Mouse (Mus musculus): ENCODE results near the gene Tnfrsf26. TPM values are rescaled to one million over a fixed set of nuclear protein-coding genes. Genes with fewer than 3 reads are reported as not detected.
A peak's percentile ranks its signal among the peaks of the same experiment; 100 is the strongest.

Gene Tnfrsf26
- polyA plus RNA-seq, 1 experiment from 2014 or later: 0.27 TPM

DNA sequence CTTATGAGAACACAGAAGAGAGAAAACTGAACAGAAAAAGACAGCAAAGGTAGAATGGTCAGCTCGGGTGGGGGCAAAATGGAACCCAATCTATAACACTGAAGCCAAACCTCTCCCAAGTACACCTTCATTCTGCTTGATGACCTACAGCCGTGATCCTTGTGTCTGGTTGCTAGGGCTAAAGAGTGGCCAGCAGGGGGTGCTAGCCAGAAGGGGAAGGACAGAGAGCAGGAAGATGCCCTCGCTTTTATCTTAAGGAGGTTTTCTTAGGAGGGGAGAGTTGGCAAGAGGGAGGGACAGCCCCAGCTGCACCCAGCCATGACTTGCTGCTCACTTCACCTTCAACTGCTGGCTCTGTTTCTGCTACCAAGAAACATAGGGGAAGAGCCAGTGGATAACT is 44.6 kb downstream of the Tnfrsf26 start:
- no peak overlapping the region for H3K4me2 ChIP-seq (ENCODE audit: low read depth)
- H3K9me3 ChIP-seq (ENCODE audit: control insufficient read depth, low read length): no peaks in the 10 kb centered on the region
- no peaks in the 10 kb centered on the region for H3K27me3 ChIP-seq (ENCODE audit: control insufficient read depth, insufficient read depth, low read length)
- no peak overlapping the region for H3K4me3 ChIP-seq (ENCODE audit: low read depth, low read length)
- ATAC-seq (ENCODE audit: insufficient read depth, low FRiP score, low TSS enrichment): no peak
- H3K4me1 ChIP-seq (ENCODE audit: control insufficient read depth, insufficient read depth, low read length): no peaks in the 10 kb centered on the region
- 66% methylated on average over 3 of the region's 3 CpGs for WGBS
- no peak overlapping the region for H3K9ac ChIP-seq (ENCODE audit: low read length)
- H3K36me3 ChIP-seq (ENCODE audit: control insufficient read depth, insufficient read depth, low read length): peaks cover 28% of the 10 kb centered on the region
- no peak overlapping the region for H3K27ac ChIP-seq (ENCODE audit: low read depth, low read length)
- DNase-seq (ENCODE audit: low spot score): peak; percentile 72

DNA sequence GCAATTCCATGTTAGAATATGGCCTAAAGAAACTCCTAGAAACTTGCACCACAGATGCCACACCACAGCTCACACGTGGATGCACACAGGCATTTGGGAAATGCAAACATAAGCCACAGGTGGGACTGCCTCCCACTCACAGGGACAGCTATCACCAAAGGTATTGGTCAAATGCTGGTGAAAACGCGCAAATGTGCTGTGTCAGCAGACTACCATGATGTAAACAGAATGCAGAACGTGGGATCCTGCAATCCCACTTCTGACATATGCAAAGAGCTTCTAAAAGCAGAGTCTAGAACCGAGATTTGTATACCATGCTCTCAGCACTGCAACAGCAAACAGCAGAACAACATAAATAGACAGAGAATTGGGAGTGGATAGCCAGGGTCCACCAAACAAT is 45.5 kb downstream of the Tnfrsf26 start:
- Histone ChIP-seq H3K4me3 (ENCODE audit: low read depth, low read length) (no peak overlapping the region), H3K27me3 (ENCODE audit: control insufficient read depth, insufficient read depth, low read length) (no peaks in the 10 kb centered on the region), H3K36me3 (ENCODE audit: control insufficient read depth, insufficient read depth, low read length) (peaks cover 24% of the 10 kb centered on the region), H3K27ac (ENCODE audit: low read depth, low read length) (no peak overlapping the region), H3K9me3 (ENCODE audit: control insufficient read depth, low read length) (no peaks in the 10 kb centered on the region), H3K4me1 (ENCODE audit: control insufficient read depth, insufficient read depth, low read length) (no peaks in the 10 kb centered on the region), H3K9ac (ENCODE audit: low read length) (no peak overlapping the region), H3K4me2 (ENCODE audit: low read depth) (no peak overlapping the region)
- ATAC-seq (ENCODE audit: insufficient read depth, low FRiP score, low TSS enrichment) (no peak), DNase-seq (ENCODE audit: low spot score) (no peak)
- 93% methylated on average over 5 of the region's 5 CpGs for WGBS

DNA sequence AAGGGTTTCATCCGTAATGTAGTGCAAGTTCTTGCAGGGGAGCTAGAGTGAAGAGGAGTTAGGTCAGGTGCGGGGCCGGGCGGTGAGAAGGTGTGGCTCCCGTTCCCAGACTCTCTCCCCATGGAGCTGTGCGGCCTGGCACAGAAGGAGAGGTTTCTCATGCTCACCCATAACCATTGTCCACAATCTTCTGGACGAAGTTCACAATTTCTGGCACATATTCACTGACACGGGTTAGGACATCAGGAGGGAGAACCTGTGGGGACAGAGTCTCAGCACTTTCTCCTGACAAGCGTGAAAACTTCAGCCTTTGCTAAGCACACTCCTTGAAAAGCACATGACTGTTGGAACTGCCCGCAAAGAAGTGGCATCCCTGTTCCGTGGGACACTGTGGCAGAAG is 52.8 kb downstream of the Tnfrsf26 start:
- Histone ChIP-seq H3K27me3 (ENCODE audit: control insufficient read depth, insufficient read depth, low read length) (no peaks in the 10 kb centered on the region), H3K9ac (ENCODE audit: low read length) (no peak overlapping the region), H3K4me3 (ENCODE audit: low read depth, low read length) (no peak overlapping the region), H3K27ac (ENCODE audit: low read depth, low read length) (no peak overlapping the region), H3K4me2 (ENCODE audit: low read depth) (no peak overlapping the region), H3K9me3 (ENCODE audit: control insufficient read depth, low read length) (no peaks in the 10 kb centered on the region), H3K4me1 (ENCODE audit: control insufficient read depth, insufficient read depth, low read length) (no peaks in the 10 kb centered on the region), H3K36me3 (ENCODE audit: control insufficient read depth, insufficient read depth, low read length) (peaks cover 12% of the 10 kb centered on the region)
- DNase-seq (ENCODE audit: low spot score) (no peak), ATAC-seq (ENCODE audit: insufficient read depth, low FRiP score, low TSS enrichment) (no peak)
- WGBS: 92% methylated on average over 11 of the region's 11 CpGs

DNA sequence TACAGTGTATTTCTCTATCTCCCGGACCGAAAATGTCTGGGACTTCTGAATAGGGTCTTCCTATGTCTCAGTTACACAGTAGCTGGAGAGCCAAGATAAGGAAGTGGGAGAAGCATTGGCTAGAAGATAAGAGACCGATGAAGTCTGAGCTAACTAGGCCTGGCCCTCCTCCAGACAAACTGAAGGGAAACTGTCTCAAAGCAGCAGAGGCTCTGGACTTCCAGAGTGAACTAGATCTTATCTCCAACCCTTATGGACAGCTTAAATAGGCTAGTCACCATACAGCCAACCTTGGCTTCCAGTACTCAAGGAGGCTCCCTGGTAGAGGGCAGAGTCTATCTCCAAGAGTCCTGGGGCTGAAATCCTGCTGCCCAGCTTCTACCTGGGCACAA is 62.9 kb downstream of the Tnfrsf26 start:
- peaks cover 10% of the 10 kb centered on the region for H3K36me3 ChIP-seq (ENCODE audit: control insufficient read depth, insufficient read depth, low read length)
- ATAC-seq (ENCODE audit: insufficient read depth, low FRiP score, low TSS enrichment) (no peak), DNase-seq (ENCODE audit: low spot score) (no peak)
- H3K27ac ChIP-seq (ENCODE audit: low read depth, low read length): no peak overlapping the region
- 95% methylated on average over 3 of the region's 3 CpGs for WGBS
- no peak overlapping the region for H3K4me2 ChIP-seq (ENCODE audit: low read depth)
- no peak overlapping the region for H3K9ac ChIP-seq (ENCODE audit: low read length)
- no peaks in the 10 kb centered on the region for H3K27me3 ChIP-seq (ENCODE audit: control insufficient read depth, insufficient read depth, low read length)
- H3K4me3 ChIP-seq (ENCODE audit: low read depth, low read length): no peak overlapping the region
- no peaks in the 10 kb centered on the region for H3K4me1 ChIP-seq (ENCODE audit: control insufficient read depth, insufficient read depth, low read length)
- no peaks in the 10 kb centered on the region for H3K9me3 ChIP-seq (ENCODE audit: control insufficient read depth, low read length)

DNA sequence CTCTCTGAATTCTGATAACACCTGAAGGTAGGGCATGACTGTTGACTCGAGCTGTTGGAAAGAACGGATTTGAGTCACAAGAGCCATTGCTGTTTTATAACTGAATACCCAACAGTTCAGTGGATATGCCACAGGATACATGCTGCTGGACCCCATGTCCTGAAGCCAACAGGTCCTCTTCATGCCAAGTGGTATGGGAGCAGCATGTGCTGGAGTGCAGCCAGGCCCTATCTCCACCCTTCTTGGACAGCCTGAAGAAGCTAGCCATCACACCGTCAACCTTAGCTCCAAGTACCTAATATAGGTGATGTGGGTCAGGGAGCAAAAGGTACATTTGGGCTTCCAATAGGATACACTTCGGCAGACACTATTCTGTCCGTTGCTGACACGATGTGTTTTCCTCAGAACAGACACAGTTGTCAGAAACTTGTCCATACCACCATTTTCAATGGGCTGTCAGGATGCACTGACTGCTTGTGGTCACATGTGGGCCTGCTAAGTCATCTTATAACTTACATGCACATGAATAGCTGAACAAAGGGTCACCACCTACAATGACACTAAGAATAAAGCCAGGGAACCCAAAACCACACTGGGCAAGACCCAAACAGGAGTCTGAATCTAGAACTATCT is 63.4 kb downstream of the Tnfrsf26 start:
- WGBS: 93% methylated on average over 6 of the region's 6 CpGs
- Histone ChIP-seq H3K36me3 (ENCODE audit: control insufficient read depth, insufficient read depth, low read length) (peaks cover 8% of the 10 kb centered on the region), H3K9me3 (ENCODE audit: control insufficient read depth, low read length) (no peaks in the 10 kb centered on the region), H3K4me2 (ENCODE audit: low read depth) (no peak overlapping the region), H3K4me3 (ENCODE audit: low read depth, low read length) (no peak overlapping the region), H3K27ac (ENCODE audit: low read depth, low read length) (no peak overlapping the region), H3K4me1 (ENCODE audit: control insufficient read depth, insufficient read depth, low read length) (no peaks in the 10 kb centered on the region), H3K9ac (ENCODE audit: low read length) (no peak overlapping the region), H3K27me3 (ENCODE audit: control insufficient read depth, insufficient read depth, low read length) (no peaks in the 10 kb centered on the region)
- DNase-seq (ENCODE audit: low spot score) (no peak), ATAC-seq (ENCODE audit: insufficient read depth, low FRiP score, low TSS enrichment) (no peak)

DNA sequence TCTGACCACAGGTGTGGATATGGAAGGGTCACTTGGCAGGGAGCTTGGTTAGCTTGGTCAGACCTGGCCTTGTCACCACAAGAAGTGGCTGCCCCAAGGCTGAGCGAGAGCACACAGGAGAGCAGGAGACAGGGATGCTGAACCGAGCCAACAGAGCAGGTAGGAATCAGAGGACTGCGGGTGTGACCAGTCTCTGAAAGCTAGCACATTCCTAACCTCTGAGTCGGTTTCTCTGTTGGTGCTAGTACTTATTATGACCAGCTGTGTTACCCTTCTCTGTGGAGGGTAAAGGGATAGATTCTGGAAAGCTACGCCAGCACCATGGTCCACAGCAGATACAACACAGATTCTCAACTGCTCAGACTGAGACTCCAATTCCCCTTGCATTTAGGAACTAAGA is 64.7 kb downstream of the Tnfrsf26 start:
- Histone ChIP-seq H3K27me3 (ENCODE audit: control insufficient read depth, insufficient read depth, low read length) (no peaks in the 10 kb centered on the region), H3K4me2 (ENCODE audit: low read depth) (no peak overlapping the region), H3K9ac (ENCODE audit: low read length) (no peak overlapping the region), H3K27ac (ENCODE audit: low read depth, low read length) (no peak overlapping the region), H3K4me1 (ENCODE audit: control insufficient read depth, insufficient read depth, low read length) (no peaks in the 10 kb centered on the region), H3K4me3 (ENCODE audit: low read depth, low read length) (no peak overlapping the region), H3K9me3 (ENCODE audit: control insufficient read depth, low read length) (no peaks in the 10 kb centered on the region), H3K36me3 (ENCODE audit: control insufficient read depth, insufficient read depth, low read length) (peaks cover 11% of the 10 kb centered on the region)
- 89% methylated on average over 5 of the region's 5 CpGs for WGBS
- ATAC-seq (ENCODE audit: insufficient read depth, low FRiP score, low TSS enrichment) (no peak), DNase-seq (ENCODE audit: low spot score) (no peak)

Small RNA genes within 50 kb of the gene (microRNA-seq; reads per million reads assigned to microRNA genes)
- gene Mir7064: not detected

Other genes starting within 250 kb of the Tnfrsf26 start
- gene Cdkn1c, start 167.7 kb downstream of the Tnfrsf26 start, polyA plus RNA-seq (2014; fragmentation: Nextera tagmentation; extraction: Ambion mirVana): 1,204 and 1,311 TPM in 2 replicates
- 0.64 TPM in 1 of 2 replicates, not detected in the other for gene Slc22a18, start 155.0 kb downstream of the Tnfrsf26 start, polyA plus RNA-seq (2014; fragmentation: Nextera tagmentation; extraction: Ambion mirVana)
- gene Phlda2, start 125.6 kb downstream of the Tnfrsf26 start, polyA plus RNA-seq (2014; fragmentation: Nextera tagmentation; extraction: Ambion mirVana): 0.85 and 1.4 TPM in 2 replicates
- 178 and 198 TPM in 2 replicates for gene Nap1l4, start 79.6 kb downstream of the Tnfrsf26 start, polyA plus RNA-seq (2014; fragmentation: Nextera tagmentation; extraction: Ambion mirVana)
- 65.2 and 68.5 TPM in 2 replicates for gene Cars, start 28.6 kb downstream of the Tnfrsf26 start, polyA plus RNA-seq (2014; fragmentation: Nextera tagmentation; extraction: Ambion mirVana)
- 9.0 and 10.6 TPM in 2 replicates for gene Tnfrsf22, start 20.9 kb upstream of the Tnfrsf26 start, polyA plus RNA-seq (2014; fragmentation: Nextera tagmentation; extraction: Ambion mirVana)
- gene Tnfrsf23, start 57.1 kb upstream of the Tnfrsf26 start, polyA plus RNA-seq (2014; fragmentation: Nextera tagmentation; extraction: Ambion mirVana): 0.20 and 0.68 TPM in 2 replicates
- 15.8 and 18.9 TPM in 2 replicates for gene Osbpl5, start 128.3 kb upstream of the Tnfrsf26 start, polyA plus RNA-seq (2014; fragmentation: Nextera tagmentation; extraction: Ambion mirVana)
- gene Mrgprg, start 138.3 kb upstream of the Tnfrsf26 start, polyA plus RNA-seq (2014; fragmentation: Nextera tagmentation; extraction: Ambion mirVana): not detected in 2 replicates
- gene Mrgpre, start 155.8 kb upstream of the Tnfrsf26 start, polyA plus RNA-seq (2014; fragmentation: Nextera tagmentation; extraction: Ambion mirVana): 2.8 and 4.4 TPM in 2 replicates
- 8.7 and 8.9 TPM in 2 replicates for gene Nadsyn1, start 194.1 kb upstream of the Tnfrsf26 start, polyA plus RNA-seq (2014; fragmentation: Nextera tagmentation; extraction: Ambion mirVana)
- gene Dhcr7, start 194.4 kb upstream of the Tnfrsf26 start, polyA plus RNA-seq (2014; fragmentation: Nextera tagmentation; extraction: Ambion mirVana): 70.1 and 86.1 TPM in 2 replicates
- not detected in 2 replicates for gene Gm498, start 238.1 kb upstream of the Tnfrsf26 start, polyA plus RNA-seq (2014; fragmentation: Nextera tagmentation; extraction: Ambion mirVana)